Mouse (Mus musculus) forebrain, embryonic 11.5 days (tissue): Measurements from ENCODE around the gene Dapk1. TPM values are rescaled to one million over a fixed set of nuclear protein-coding genes. Genes with fewer than 3 reads are reported as not detected.
A peak's percentile ranks its signal among the peaks of the same experiment; 100 is the strongest.

ENCODE experiments used
- ATAC-seq: fragments of 200-750 bp; cut with Nextera tagmentation; replicated peaks from 2 replicates; pipeline ENCODE4 v1.8.0; 2017; ENCODE audit warnings: moderate TSS enrichment; ENCODE audit not compliant: low FRiP score
- DNase-seq: peaks from one replicate; pipeline ENCODE4 v3.0.0-alpha.2; 2017; ENCODE audit warnings: low spot score
- H3K27ac ChIP-seq: fragments of 300-500 bp; sonication (generic); 2 replicates; pipeline ENCODE4 v1.5.1; 2014; ENCODE audit warnings: low read depth, low read length
- H3K27me3 ChIP-seq: fragments of 300-500 bp; sonication (generic); 2 replicates; pipeline ENCODE4 v1.6.1; 2014; ENCODE audit warnings: mild to moderate bottlenecking, low read length, mixed read lengths; ENCODE audit not compliant: control insufficient read depth, insufficient read depth
- H3K36me3 ChIP-seq: fragments of 300-500 bp; sonication (generic); 2 replicates; pipeline ENCODE4 v1.6.1; 2014; ENCODE audit warnings: mild to moderate bottlenecking, low read length, moderate library complexity, mixed read lengths; ENCODE audit not compliant: control insufficient read depth, insufficient read depth
- H3K4me1 ChIP-seq: fragments of 300-500 bp; sonication (generic); replicated peaks from 2 replicates; pipeline ENCODE4 v1.6.1; 2014; ENCODE audit warnings: low read length, mixed read lengths; ENCODE audit not compliant: control insufficient read depth, insufficient read depth
- H3K4me2 ChIP-seq: fragments of 300-500 bp; sonication (generic); 2 replicates; pipeline ENCODE4 v1.6.1; 2014; ENCODE audit warnings: low read depth, mild to moderate bottlenecking, low read length, moderate library complexity, mixed read lengths; ENCODE audit not compliant: severe bottlenecking
- H3K4me3 ChIP-seq: fragments of 300-500 bp; sonication (generic); 2 replicates; pipeline ENCODE4 v1.5.1; 2014; ENCODE audit warnings: low read depth, low read length
- H3K9ac ChIP-seq: fragments of 300-500 bp; sonication (generic); 2 replicates; pipeline ENCODE4 v1.6.1; 2014; ENCODE audit warnings: low read length
- H3K9me3 ChIP-seq: fragments of 300-500 bp; sonication (generic); 2 replicates; pipeline ENCODE4 v1.6.1; 2016; ENCODE audit warnings: low read length, mixed read lengths; ENCODE audit not compliant: control insufficient read depth
- WGBS: fragments of 180-500 bp; shearing (Covaris S2); extraction: QIAGEN DNeasy Blood & Tissue Kit; methylation state at CpG from one replicate; pipeline ENCODE4 v1.1.7; 2014; 5-methylcytosine and 5-hydroxymethylcytosine counted together
- polyA plus RNA-seq: library from polyadenylated mRNA; unstranded; fragments of >200 nt; fragmentation: Nextera tagmentation; extraction: Ambion mirVana; gene quantifications from 2 replicates; pipeline ENCODE4 v1.2.1, GENCODE M21; 2014

Gene Dapk1
- polyA plus RNA-seq, 1 experiment from 2014 or later: 25.3 TPM

- H3K36me3 ChIP-seq: no peaks in the 10 kb centered on the region
- H3K9me3 ChIP-seq: no peaks in the 10 kb centered on the region
- H3K27me3 ChIP-seq: no peaks in the 10 kb centered on the region
- H3K4me1 ChIP-seq: no peaks in the 10 kb centered on the region; the same call in 1 of the 2 replicates
- ATAC-seq (no peak), DNase-seq (no peak)
- H3K27ac ChIP-seq: no peak overlapping the region
- 77% methylated on average over 8 of the region's 8 CpGs for WGBS
- no peak overlapping the region for H3K9ac ChIP-seq
- no peak overlapping the region for H3K4me2 ChIP-seq
- no peak overlapping the region for H3K4me3 ChIP-seq
Measured at GRCm38 (mm10) chr13:60696741-60697140, 95.0 kb downstream of the Dapk1 start.

GRCm38 (mm10) chr13:60698021-60698420 lies 96.3 kb downstream of the Dapk1 start:
- ATAC-seq: no peak
- Histone ChIP-seq H3K36me3 (no peaks in the 10 kb centered on the region), H3K4me3 (no peak overlapping the region), H3K9ac (no peak overlapping the region), H3K27ac (no peak overlapping the region), H3K4me2 (no peak overlapping the region), H3K27me3 (no peaks in the 10 kb centered on the region), H3K4me1 (no peaks in the 10 kb centered on the region; the same call in 1 of the 2 replicates), H3K9me3 (no peaks in the 10 kb centered on the region)
- DNase-seq: no peak
- 92% methylated on average over 2 of the region's 2 CpGs for WGBS

- no peak overlapping the region for H3K9ac ChIP-seq
- H3K27me3 ChIP-seq: peaks cover 2% of the 10 kb centered on the region; the same call in 1 of the 2 replicates
- H3K4me3 ChIP-seq: no peak overlapping the region
- H3K36me3 ChIP-seq: no peaks in the 10 kb centered on the region; the same call in 1 of the 2 replicates
- H3K4me2 ChIP-seq: no peak overlapping the region
- no peaks in the 10 kb centered on the region for H3K9me3 ChIP-seq
- H3K27ac ChIP-seq: no peak overlapping the region
- DNase-seq: no peak
- ATAC-seq: no peak
- no peaks in the 10 kb centered on the region; the same call in 1 of the 2 replicates for H3K4me1 ChIP-seq
- 93% methylated on average over 12 of the region's 12 CpGs for WGBS
Measured at GRCm38 (mm10) chr13:60701671-60702171, 100.0 kb downstream of the Dapk1 start.

- Histone ChIP-seq H3K4me1 (peaks cover 5% of the 10 kb centered on the region; the same call in 1 of the 2 replicates), H3K9me3 (no peaks in the 10 kb centered on the region), H3K4me3 (no peak overlapping the region), H3K27me3 (peaks cover 2% of the 10 kb centered on the region; the same call in 1 of the 2 replicates), H3K36me3 (no peaks in the 10 kb centered on the region; the same call in 1 of the 2 replicates), H3K27ac (0 out of 2 replicates have a peak overlapping the region, but pooled peaks have one; percentile 15), H3K9ac (no peak overlapping the region), H3K4me2 (no peak overlapping the region)
- DNase-seq (no peak), ATAC-seq (no peak)
- WGBS: 52% methylated on average over 16 of the region's 16 CpGs
Measured at GRCm38 (mm10) chr13:60707541-60708468, 106.1 kb downstream of the Dapk1 start.

GRCm38 (mm10) chr13:60709136-60709535 lies 107.4 kb downstream of the Dapk1 start:
- WGBS: 73% methylated on average over 6 of the region's 6 CpGs
- Histone ChIP-seq H3K9me3 (no peaks in the 10 kb centered on the region), H3K4me2 (no peak overlapping the region), H3K4me1 (peaks cover 5% of the 10 kb centered on the region; the same call in 1 of the 2 replicates), H3K9ac (no peak overlapping the region), H3K4me3 (no peak overlapping the region), H3K27me3 (peaks cover 2% of the 10 kb centered on the region; the same call in 1 of the 2 replicates), H3K27ac (no peak overlapping the region), H3K36me3 (no peaks in the 10 kb centered on the region; the same call in 1 of the 2 replicates)
- ATAC-seq (no peak), DNase-seq (no peak)

GRCm38 (mm10) chr13:60710963-60711362 lies 109.2 kb downstream of the Dapk1 start:
- Histone ChIP-seq H3K27me3 (no peaks in the 10 kb centered on the region), H3K9me3 (no peaks in the 10 kb centered on the region), H3K4me2 (no peak overlapping the region), H3K36me3 (no peaks in the 10 kb centered on the region), H3K4me3 (no peak overlapping the region), H3K27ac (no peak overlapping the region), H3K9ac (no peak overlapping the region), H3K4me1 (peaks cover 5% of the 10 kb centered on the region; the same call in 1 of the 2 replicates)
- ATAC-seq (no peak), DNase-seq (no peak)
- WGBS: 74% methylated on average over 3 of the region's 3 CpGs

GRCm38 (mm10) chr13:60713537-60713936 lies 111.8 kb downstream of the Dapk1 start:
- no peak for DNase-seq
- H3K9ac ChIP-seq: no peak overlapping the region
- H3K4me3 ChIP-seq: no peak overlapping the region
- no peak overlapping the region for H3K4me2 ChIP-seq
- no peak overlapping the region for H3K27ac ChIP-seq
- no peak for ATAC-seq
- H3K36me3 ChIP-seq: no peaks in the 10 kb centered on the region
- H3K9me3 ChIP-seq: no peaks in the 10 kb centered on the region
- WGBS: 93% methylated on average over 4 of the region's 4 CpGs
- H3K4me1 ChIP-seq: no peaks in the 10 kb centered on the region
- H3K27me3 ChIP-seq: no peaks in the 10 kb centered on the region

- no peak overlapping the region for H3K27ac ChIP-seq
- DNase-seq (no peak), ATAC-seq (no peak)
- H3K4me2 ChIP-seq: no peak overlapping the region
- no peaks in the 10 kb centered on the region for H3K4me1 ChIP-seq
- no peak overlapping the region for H3K4me3 ChIP-seq
- H3K27me3 ChIP-seq: no peaks in the 10 kb centered on the region
- no peaks in the 10 kb centered on the region; the same call in 1 of the 2 replicates for H3K36me3 ChIP-seq
- H3K9me3 ChIP-seq: no peaks in the 10 kb centered on the region
- no peak overlapping the region for H3K9ac ChIP-seq
- WGBS: 81% methylated on average over 3 of the region's 3 CpGs
Measured at GRCm38 (mm10) chr13:60716107-60716506, 114.4 kb downstream of the Dapk1 start.
